Mouse (Mus musculus) forebrain, postnatal 0 days (tissue): Measurements from ENCODE around the gene Atp5h. TPM values are rescaled to one million over a fixed set of nuclear protein-coding genes. Genes with fewer than 3 reads are reported as not detected.

Experiments used
- ATAC-seq: fragments of 200-750 bp; cut with Nextera tagmentation; 2 replicates; pipeline ENCODE4 v1.8.0; 2017; ENCODE audit warnings: mild to moderate bottlenecking, moderate library complexity
- DNase-seq: peaks from one replicate; pipeline ENCODE4 v3.0.0-alpha.2; 2015
- H3K27ac ChIP-seq: fragments of 300-500 bp; sonication (generic); 2 replicates; pipeline ENCODE4 v1.5.1; 2014; ENCODE audit warnings: low read depth, mild to moderate bottlenecking, antibody characterized with exemption, low read length, moderate library complexity, mixed read lengths
- H3K27me3 ChIP-seq: fragments of 300-500 bp; sonication (generic); 2 replicates; pipeline ENCODE4 v1.6.1; 2014; ENCODE audit warnings: mild to moderate bottlenecking, low read length, mixed read lengths; ENCODE audit not compliant: insufficient read depth
- H3K36me3 ChIP-seq: fragments of 300-500 bp; sonication (generic); 2 replicates; pipeline ENCODE4 v1.6.1; 2014; ENCODE audit warnings: mild to moderate bottlenecking, moderate library complexity; ENCODE audit not compliant: insufficient read depth
- H3K4me1 ChIP-seq: fragments of 300-500 bp; sonication (generic); 2 replicates; pipeline ENCODE4 v1.6.1; 2014; ENCODE audit warnings: antibody characterized with exemption; ENCODE audit not compliant: insufficient read depth
- H3K4me2 ChIP-seq: fragments of 300-500 bp; sonication (generic); 2 replicates; pipeline ENCODE4 v1.6.1; 2014; ENCODE audit warnings: low read depth, mild to moderate bottlenecking, moderate library complexity
- H3K4me3 ChIP-seq: fragments of 300-500 bp; sonication (generic); 2 replicates; pipeline ENCODE4 v1.5.1; 2014; ENCODE audit warnings: low read depth, low read length, mixed read lengths
- H3K9ac ChIP-seq: fragments of 300-500 bp; sonication (generic); 2 replicates; pipeline ENCODE4 v1.6.1; 2014; ENCODE audit warnings: mild to moderate bottlenecking
- H3K9me3 ChIP-seq: fragments of 300-500 bp; sonication (generic); 2 replicates; pipeline ENCODE4 v1.6.1; 2016; ENCODE audit warnings: low read length
- CTCF ChIP-seq: sonication (generic); IDR thresholded peaks from 2 replicates; pipeline ENCODE4 v1.5.1; 2016; ENCODE audit warnings: antibody characterized with exemption, control low read depth, low read depth
- WGBS: fragments of 180-500 bp; shearing (Covaris S2); extraction: QIAGEN DNeasy Blood & Tissue Kit; methylation state at CpG from one replicate; pipeline ENCODE4 v1.1.7; 2014; 5-methylcytosine and 5-hydroxymethylcytosine counted together
- polyA plus RNA-seq: library from polyadenylated mRNA; unstranded; fragments of >200 nt; fragmentation: Nextera tagmentation; extraction: Ambion mirVana; gene quantifications from 2 replicates; pipeline ENCODE4 v1.2.1, GENCODE M21; 2015
- total RNA-seq: library from RNA; depleted of rRNA; stranded (reverse); fragments of >200 nt; gene quantifications from 2 replicates; pipeline ENCODE4 v1.2.3, GENCODE M21; 2014

Atp5h gene
- total and polyA plus RNA-seq, 2 experiments from 2014 or later = 339 to 808 TPM

DNA sequence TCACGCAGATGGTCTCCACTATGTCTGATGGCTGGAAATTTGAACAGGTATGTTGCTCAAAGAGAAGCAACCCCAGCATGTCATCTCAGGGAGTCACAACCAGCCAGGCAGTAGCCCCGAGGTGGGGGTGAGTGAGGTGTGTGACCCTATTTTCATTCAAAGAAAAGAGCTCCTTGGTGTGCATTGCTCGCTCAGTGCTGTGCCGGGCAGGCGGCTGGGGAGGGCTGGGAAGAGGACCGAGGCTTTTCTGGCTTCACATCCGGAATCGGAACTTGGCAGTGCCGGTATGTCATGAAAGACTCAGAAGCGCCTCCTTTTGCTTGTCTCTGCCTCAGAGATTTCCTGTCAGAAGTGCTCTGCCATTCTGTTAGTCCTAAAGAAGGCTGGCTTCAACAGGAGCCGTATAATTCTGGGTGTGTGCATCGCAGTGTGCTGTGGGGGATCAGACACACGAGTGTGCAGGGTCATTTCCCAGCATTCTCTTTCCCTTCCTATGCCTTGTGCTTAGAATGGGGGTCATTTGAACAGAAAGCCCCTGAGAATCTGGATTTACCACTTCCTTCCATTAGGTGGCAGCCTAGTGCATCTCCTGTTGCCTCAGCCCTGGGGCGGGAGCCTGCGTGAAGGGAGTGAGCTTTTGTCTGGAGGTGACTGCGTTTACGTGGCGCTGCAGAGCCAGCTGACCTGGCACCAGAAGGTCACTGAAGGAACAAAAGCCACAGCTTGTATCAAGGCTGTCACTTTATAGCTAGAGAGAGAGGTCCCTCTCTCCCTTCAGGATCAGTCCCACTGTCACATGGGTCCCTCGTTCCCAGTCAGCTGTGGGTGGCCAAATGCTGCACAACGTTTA, 7.9 kb upstream of the Atp5h start:
- peak overlapping the region; percentile 16; the same call in 1 of the 2 replicates for H3K4me3 ChIP-seq
- TF ChIP-seq CTCF = peak; percentile 87
- peak overlapping the region; percentile 79 for H3K27ac ChIP-seq
- no peaks in the 10 kb centered on the region for H3K9me3 ChIP-seq
- no peaks in the 10 kb centered on the region for H3K27me3 ChIP-seq
- ATAC-seq (peak; percentile 93), DNase-seq (peak; percentile 92)
- H3K4me2 ChIP-seq = peak overlapping the region; percentile 39
- peaks cover 60% of the 10 kb centered on the region for H3K36me3 ChIP-seq
- peak overlapping the region; percentile 54 for H3K9ac ChIP-seq
- 33% methylated on average over 20 of the region's 20 CpGs for WGBS
- peaks cover 9% of the 10 kb centered on the region; the same call in 1 of the 2 replicates for H3K4me1 ChIP-seq

DNA sequence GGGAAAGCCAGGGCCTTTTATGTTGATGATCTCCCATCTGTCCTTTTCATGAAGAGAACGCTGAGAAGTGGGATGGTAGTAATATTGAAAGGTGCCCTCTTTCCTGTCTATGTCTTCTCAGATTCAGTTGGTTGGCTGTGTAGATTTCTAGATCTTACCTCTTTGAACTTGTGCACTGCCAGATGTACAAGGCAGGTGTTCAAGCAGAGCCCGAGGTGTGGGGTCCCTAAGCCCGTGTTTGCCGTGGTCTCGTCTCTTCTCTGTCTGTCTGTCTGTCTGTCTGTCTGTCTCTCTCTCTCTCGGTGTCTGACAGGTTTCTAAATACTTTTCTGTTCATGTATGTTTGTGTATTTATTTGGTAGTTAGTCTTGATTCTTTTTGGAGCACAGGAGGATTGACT, 5.9 kb upstream of the Atp5h start:
- H3K4me3 ChIP-seq = no peak overlapping the region
- peaks cover 17% of the 10 kb centered on the region for H3K4me1 ChIP-seq
- ATAC-seq (no peak), DNase-seq (no peak)
- H3K36me3 ChIP-seq = peaks cover 41% of the 10 kb centered on the region
- 89% methylated on average over 6 of the region's 6 CpGs for WGBS
- no peaks in the 10 kb centered on the region for H3K27me3 ChIP-seq
- H3K9me3 ChIP-seq = no peaks in the 10 kb centered on the region
- H3K4me2 ChIP-seq = no peak overlapping the region
- TF ChIP-seq CTCF = no peak
- no peak overlapping the region for H3K27ac ChIP-seq
- H3K9ac ChIP-seq = no peak overlapping the region

DNA sequence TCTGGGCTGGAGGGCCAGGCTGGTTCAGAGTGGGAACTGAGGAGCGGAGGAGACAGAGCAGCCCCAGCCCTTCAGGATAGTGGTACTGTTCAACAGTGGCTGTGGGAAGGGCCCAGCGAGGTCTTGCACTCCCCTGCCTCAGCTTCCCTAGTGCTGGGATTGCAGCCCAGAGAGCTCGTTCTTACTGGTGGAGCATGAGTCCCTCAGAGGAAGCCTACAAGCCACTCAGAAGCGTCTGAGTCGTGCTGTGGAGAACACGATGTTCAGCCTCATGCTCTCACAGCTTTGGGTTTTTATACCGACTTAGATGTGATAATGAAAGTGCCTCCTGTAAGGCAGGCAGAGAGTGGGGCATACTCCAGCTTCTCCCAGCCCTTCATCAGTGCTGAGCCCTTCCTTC, 4.9 kb upstream of the Atp5h start:
- no peak for ATAC-seq
- WGBS = 86% methylated on average over 7 of the region's 7 CpGs

DNA sequence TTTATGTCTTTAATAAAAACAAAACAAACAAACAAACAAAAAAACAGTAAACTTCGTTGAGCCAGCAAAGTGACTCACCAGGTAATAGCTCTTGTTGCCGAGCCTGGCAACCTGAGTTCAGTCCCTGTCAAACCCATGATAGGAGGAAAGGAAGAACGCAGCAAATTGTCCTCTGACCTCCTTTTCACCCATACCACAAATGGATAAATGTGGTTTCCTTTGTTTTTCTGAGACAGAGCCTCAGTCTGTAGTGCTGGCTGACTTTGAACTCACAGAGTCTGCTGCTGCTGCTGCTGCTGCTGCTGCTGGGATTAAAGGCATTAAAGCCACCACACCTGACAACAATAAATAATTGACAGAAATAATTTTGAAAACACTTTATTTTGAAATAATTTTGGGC, 3.3 kb upstream of the Atp5h start:
- DNase-seq (no peak), ATAC-seq (no peak)
- H3K27ac ChIP-seq = no peak overlapping the region
- H3K4me2 ChIP-seq = no peak overlapping the region
- peaks cover 22% of the 10 kb centered on the region for H3K4me1 ChIP-seq
- H3K36me3 ChIP-seq = peaks cover 26% of the 10 kb centered on the region
- no peak for TF ChIP-seq CTCF
- no peaks in the 10 kb centered on the region for H3K9me3 ChIP-seq
- no peak overlapping the region for H3K4me3 ChIP-seq
- no peaks in the 10 kb centered on the region for H3K27me3 ChIP-seq
- no peak overlapping the region for H3K9ac ChIP-seq
- WGBS = 90% methylated on average over 3 of the region's 3 CpGs

More for the DNA sequence above, 4.9 kb upstream of the Atp5h start:
- Histone ChIP-seq H3K9me3 (no peaks in the 10 kb centered on the region), H3K27ac (no peak overlapping the region), H3K4me1 (peaks cover 17% of the 10 kb centered on the region), H3K27me3 (no peaks in the 10 kb centered on the region), H3K4me3 (no peak overlapping the region), H3K9ac (no peak overlapping the region), H3K4me2 (no peak overlapping the region), H3K36me3 (peaks cover 30% of the 10 kb centered on the region)
- no peak for DNase-seq
- no peak for TF ChIP-seq CTCF

DNA sequence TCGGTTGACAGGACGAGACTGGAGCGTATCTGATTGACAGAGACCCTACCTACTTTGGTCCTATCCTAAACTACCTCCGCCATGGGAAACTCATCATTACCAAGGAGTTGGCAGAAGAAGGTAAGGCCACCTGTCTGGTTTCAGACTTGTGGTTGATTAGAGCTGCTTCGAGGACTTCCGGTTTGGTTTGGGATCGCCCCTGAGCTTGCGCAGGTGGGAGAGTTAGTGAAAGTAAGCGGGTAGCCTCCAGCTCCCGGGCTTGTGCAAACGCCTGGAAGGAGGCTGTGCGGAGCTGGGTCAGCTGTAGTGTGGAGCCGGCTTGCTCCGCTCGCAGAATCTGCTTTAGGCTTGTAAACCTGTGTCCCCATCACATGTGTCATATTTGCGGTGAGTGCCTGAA, 2.2 kb upstream of the Atp5h start:
- H3K4me2 ChIP-seq = no peak overlapping the region
- ATAC-seq = no peak

DNA sequence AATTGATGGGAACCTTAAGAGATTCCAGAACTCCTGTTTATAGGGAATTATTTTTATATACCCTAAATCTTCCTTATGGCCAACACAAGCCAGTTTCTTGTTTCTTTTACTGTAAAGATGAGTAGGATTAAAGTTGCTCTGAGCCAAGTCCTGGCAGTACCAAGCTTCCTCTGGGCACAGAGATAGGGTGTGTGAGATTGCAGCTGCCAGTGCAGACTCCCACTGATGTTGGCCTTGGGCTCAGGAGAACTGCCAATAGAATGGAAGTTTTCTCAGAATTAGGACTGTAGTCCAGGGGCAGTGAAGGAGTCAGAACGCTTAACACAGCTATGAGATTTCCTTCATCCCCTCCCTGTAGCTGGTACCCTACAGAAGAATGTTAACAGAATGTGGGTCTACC, 1.6 kb upstream of the Atp5h start:
- Histone ChIP-seq H3K9ac (peak overlapping the region; percentile 90; the same call in 1 of the 2 replicates), H3K9me3 (no peaks in the 10 kb centered on the region), H3K36me3 (peaks cover 27% of the 10 kb centered on the region), H3K4me2 (peak overlapping the region; percentile 92), H3K4me1 (peaks cover 14% of the 10 kb centered on the region), H3K27ac (no peak overlapping the region), H3K4me3 (peak overlapping the region; percentile 49), H3K27me3 (no peaks in the 10 kb centered on the region)
- no peak for DNase-seq
- WGBS = 57% methylated on average over 1 of the region's 1 CpGs
- no peak for ATAC-seq
- TF ChIP-seq CTCF = no peak

More for the DNA sequence above, 2.2 kb upstream of the Atp5h start:
- no peak for DNase-seq
- Histone ChIP-seq H3K27me3 (no peaks in the 10 kb centered on the region), H3K9ac (no peak overlapping the region), H3K4me1 (peaks cover 14% of the 10 kb centered on the region), H3K27ac (no peak overlapping the region), H3K9me3 (no peaks in the 10 kb centered on the region), H3K4me3 (no peak overlapping the region), H3K36me3 (peaks cover 28% of the 10 kb centered on the region)
- TF ChIP-seq CTCF = no peak
- 92% methylated on average over 16 of the region's 16 CpGs for WGBS

DNA sequence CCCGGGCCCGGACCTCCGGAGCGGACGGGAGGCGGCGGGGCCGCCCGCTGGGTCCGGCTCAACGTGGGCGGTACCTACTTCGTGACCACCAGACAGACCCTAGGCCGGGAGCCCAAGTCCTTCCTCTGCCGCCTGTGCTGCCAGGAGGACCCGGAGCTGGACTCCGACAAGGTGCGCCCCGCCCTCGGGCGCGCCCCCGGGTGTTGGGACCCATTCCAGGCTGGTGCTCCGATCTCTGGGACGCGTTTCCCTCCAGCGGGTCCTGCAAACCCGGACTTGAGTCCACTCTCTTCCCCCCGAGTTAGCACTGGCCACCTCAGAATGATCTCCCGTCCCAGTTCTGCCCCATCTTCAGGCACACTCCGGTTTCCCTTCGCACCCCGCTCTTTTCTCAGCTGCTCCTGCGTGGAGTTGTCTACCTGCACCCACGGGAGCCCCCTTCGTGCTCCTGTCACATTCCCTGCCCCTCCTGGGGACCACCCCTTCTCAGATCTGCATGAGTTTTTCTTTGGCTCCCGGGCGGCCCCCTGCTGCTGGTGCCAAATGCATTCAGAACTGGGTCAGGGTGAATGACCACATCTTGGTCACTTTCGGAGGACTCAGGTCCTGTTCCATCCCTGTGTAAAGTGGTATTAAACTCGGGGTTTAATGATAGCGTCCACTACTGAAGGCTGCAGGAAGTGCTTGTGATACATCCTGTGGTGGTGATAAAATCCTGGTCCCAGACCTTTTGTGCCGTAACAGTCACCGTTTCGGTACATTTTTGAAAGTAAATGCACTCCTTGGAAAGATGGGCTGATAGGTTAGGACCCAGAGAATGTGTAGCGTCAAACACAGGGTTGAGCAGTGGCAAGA, 801 bp upstream of the Atp5h start:
- Histone ChIP-seq H3K4me1 (peaks cover 14% of the 10 kb centered on the region), H3K9ac (peak overlapping the region; percentile 90), H3K36me3 (peaks cover 32% of the 10 kb centered on the region), H3K27me3 (no peaks in the 10 kb centered on the region), H3K4me3 (peak overlapping the region; percentile 49), H3K9me3 (no peaks in the 10 kb centered on the region), H3K27ac (peak overlapping the region; percentile 89), H3K4me2 (peak overlapping the region; percentile 92)
- no peak; the same call in 1 of the 2 replicates for TF ChIP-seq CTCF
- peak; percentile 57 for DNase-seq
- 3% methylated on average over 45 of the region's 45 CpGs for WGBS
- ATAC-seq = peak; percentile 46
